Mouse (Mus musculus): Measurements from ENCODE around the gene Cntnap2.

- no peak for TF ChIP-seq EP300 (IDR thresholded peaks at IDR 0.05; ENCODE audit: low read depth)
- no peak for TF ChIP-seq CTCF (IDR thresholded peaks at IDR 0.05; ENCODE audit: low read depth)
Observed at GRCm38 (mm10) chr6:45059091-45059490, at the start of gene Cntnap2.
